Mouse (Mus musculus): Measurements from ENCODE around the gene Ankzf1.
A peak's percentile ranks its signal among the peaks of the same experiment; 100 is the strongest.

DNA sequence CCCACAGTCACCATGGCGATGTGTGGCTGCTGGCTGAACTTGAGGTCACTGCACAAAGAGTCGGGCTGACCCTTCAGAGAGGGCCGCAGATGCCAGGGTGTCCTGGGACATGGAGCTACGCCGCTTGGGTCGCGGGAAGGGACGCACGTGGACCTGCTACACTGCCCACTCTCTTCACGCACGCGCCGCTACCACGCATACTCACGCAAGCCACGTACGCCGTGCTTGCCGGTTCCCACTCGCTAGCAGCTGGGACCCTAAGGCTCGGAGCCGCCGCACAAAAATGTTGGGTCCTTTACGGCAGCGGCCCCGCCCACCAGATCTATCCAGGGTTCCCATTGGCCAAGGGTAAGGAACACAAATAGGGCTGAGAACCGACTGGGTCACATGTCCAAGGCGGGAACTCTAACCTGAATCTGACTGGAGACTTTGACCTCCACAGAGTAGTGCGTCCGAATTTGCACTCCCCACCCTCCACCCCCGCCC is 11.8 kb upstream of the Ankzf1 start, which contains the start of gene Abcb6:
- TF ChIP-seq EP300 (IDR thresholded peaks at IDR 0.05; ENCODE audit: low read depth) (0 out of 2 replicates have a peak, but pooled peaks have one; percentile 37), CTCF (IDR thresholded peaks at IDR 0.05; ENCODE audit: low read depth) (no peak)
